Mouse (Mus musculus) thymus, postnatal 10 days (tissue): ENCODE measurements around the gene Abi2.
A peak's percentile ranks its signal among the peaks of the same experiment; 100 is the strongest.
"Not testable (repeated sequence)": the region's sequence is repeated elsewhere in the genome, so short reads cannot be mapped to it uniquely, and the experiment has no call there.

ENCODE experiments used
- DNase-seq, 2 experiments: peaks; one replicate each; pipeline ENCODE4 v3.0.0; 2021; ENCODE audit warnings: low spot score in 2 of 2

The Abi2 gene

GRCm38 (mm10) chr1:60409168-60409828 is at the start of gene Abi2:
TSS of gene Abi2 (plus strand) at chr1:60409619.
- DNase-seq = peak; percentile 62 to 80

- DNase-seq = no peak
Measured at GRCm38 (mm10) chr1:60361626-60362025, 47.8 kb upstream of the Abi2 start.

GRCm38 (mm10) chr1:60376556-60376955 is 32.9 kb upstream of the Abi2 start:
- DNase-seq = no peak

- no peak for DNase-seq
Measured at GRCm38 (mm10) chr1:60381910-60382309, 27.5 kb upstream of the Abi2 start.

GRCm38 (mm10) chr1:60404848-60405247 is 4.6 kb upstream of the Abi2 start:
- DNase-seq = no peak

- no peak for DNase-seq
Measured at GRCm38 (mm10) chr1:60408501-60409167, 785 bp upstream of the Abi2 start.

GRCm38 (mm10) chr1:60409928-60410817 is 754 bp downstream of the Abi2 start:
- peak; percentile 33 to 36 for DNase-seq

- peak in 1 of 2 experiments; percentile 21 for DNase-seq
Measured at GRCm38 (mm10) chr1:60416724-60417123, 7.3 kb downstream of the Abi2 start.

GRCm38 (mm10) chr1:60423882-60424281 is 14.5 kb downstream of the Abi2 start:
- no peak for DNase-seq

GRCm38 (mm10) chr1:60428341-60428740 is 18.9 kb downstream of the Abi2 start:
- no peak for DNase-seq

GRCm38 (mm10) chr1:60428932-60429331 is 19.5 kb downstream of the Abi2 start:
- DNase-seq = peak in 1 of 2 experiments; percentile 51

GRCm38 (mm10) chr1:60431531-60431930 is 22.1 kb downstream of the Abi2 start:
- no peak for DNase-seq

- DNase-seq = no peak
Measured at GRCm38 (mm10) chr1:60432497-60432896, 23.1 kb downstream of the Abi2 start.

GRCm38 (mm10) chr1:60441438-60441837 is 32.0 kb downstream of the Abi2 start:
- DNase-seq = not testable (repeated sequence)

- peak in 1 of 2 experiments; percentile 35 for DNase-seq
Measured at GRCm38 (mm10) chr1:60447067-60447466, 37.6 kb downstream of the Abi2 start.

- DNase-seq = no peak
Measured at GRCm38 (mm10) chr1:60449896-60450295, 40.5 kb downstream of the Abi2 start.

- DNase-seq = peak; percentile 7 to 18
Measured at GRCm38 (mm10) chr1:60460623-60461022, 51.2 kb downstream of the Abi2 start.

GRCm38 (mm10) chr1:60469491-60469890 is 60.1 kb downstream of the Abi2 start:
- DNase-seq = no peak

GRCm38 (mm10) chr1:60470541-60470940 is 61.1 kb downstream of the Abi2 start:
- DNase-seq = peak; percentile 21 to 44

- no peak for DNase-seq
Measured at GRCm38 (mm10) chr1:60481561-60481960, 72.1 kb downstream of the Abi2 start.

- no peak for DNase-seq
Measured at GRCm38 (mm10) chr1:60482881-60483280, 73.5 kb downstream of the Abi2 start.

- no peak for DNase-seq
Measured at GRCm38 (mm10) chr1:60485649-60486048, 76.2 kb downstream of the Abi2 start.
